Mouse (Mus musculus): ENCODE measurements around the gene Zfp820. TPM values are rescaled to one million over a fixed set of nuclear protein-coding genes. Genes with fewer than 3 reads are reported as not detected.

The Zfp820 gene
- 0.70 TPM for polyA plus RNA-seq (2015; fragmentation: Illumina TruSeq; extraction: RNeasy Lipid Tissue Mini Kit (QIAGEN cat#74804); ENCODE audit: insufficient read depth, low read depth, low replicate concordance)

DNA sequence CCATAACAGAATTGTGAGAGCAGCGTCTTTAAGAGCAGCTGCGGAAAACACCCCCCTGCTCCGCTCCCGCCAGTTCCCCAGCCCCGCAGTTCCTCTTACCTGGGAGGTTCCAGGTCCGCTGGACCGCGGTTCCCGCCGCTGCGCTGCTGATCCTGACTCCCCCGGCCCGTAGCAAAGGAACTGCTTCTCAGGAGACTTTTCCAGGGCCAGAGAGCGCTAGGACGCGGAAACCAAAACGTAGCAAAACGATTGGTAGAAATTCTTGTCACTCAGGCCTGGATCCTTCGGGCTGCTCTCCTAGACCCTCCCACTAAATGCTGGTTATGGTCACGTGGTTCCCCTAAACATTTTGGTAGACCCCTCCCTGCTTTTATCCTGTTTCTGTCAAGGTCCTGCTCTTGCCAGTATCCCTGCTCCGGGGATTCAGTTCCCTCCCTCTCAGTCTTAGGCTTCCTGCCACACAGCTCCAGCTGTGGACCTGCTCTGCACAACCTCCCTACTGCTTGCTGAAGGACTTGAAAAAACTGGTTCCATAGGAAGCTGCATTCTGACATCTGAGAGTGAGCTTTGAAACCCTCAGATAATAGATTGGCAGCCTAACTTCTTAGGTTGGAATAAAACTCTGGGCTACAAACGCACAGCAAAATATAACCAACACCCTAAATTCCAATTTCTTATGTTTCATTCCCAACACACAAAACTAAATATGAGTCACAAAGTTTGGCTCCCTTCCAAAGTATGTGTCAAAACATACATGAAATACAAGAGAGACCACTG lies at the start of gene Zfp820:
Gene Zfp820, minus strand, starts transcription at position 228 of the 777 bp plus-strand sequence.

Other genes starting within 250 kb of the Zfp820 start
- gene Zfp983, start 195.1 kb downstream of the Zfp820 start, polyA plus RNA-seq (2015; fragmentation: Illumina TruSeq; extraction: RNeasy Lipid Tissue Mini Kit (QIAGEN cat#74804); ENCODE audit: insufficient read depth, low read depth, low replicate concordance) = 2.3 TPM
- gene Gm10226, start 153.9 kb downstream of the Zfp820 start, polyA plus RNA-seq (2015; fragmentation: Illumina TruSeq; extraction: RNeasy Lipid Tissue Mini Kit (QIAGEN cat#74804); ENCODE audit: insufficient read depth, low read depth, low replicate concordance) = not detected
- gene Zfp760, start 138.0 kb downstream of the Zfp820 start, polyA plus RNA-seq (2015; fragmentation: Illumina TruSeq; extraction: RNeasy Lipid Tissue Mini Kit (QIAGEN cat#74804); ENCODE audit: insufficient read depth, low read depth, low replicate concordance) = 1.9 TPM
- gene Zfp229, start 115.0 kb downstream of the Zfp820 start, polyA plus RNA-seq (2015; fragmentation: Illumina TruSeq; extraction: RNeasy Lipid Tissue Mini Kit (QIAGEN cat#74804); ENCODE audit: insufficient read depth, low read depth, low replicate concordance) = 0.90 TPM
- 1.3 TPM for gene Zfp995, start 64.2 kb upstream of the Zfp820 start, polyA plus RNA-seq (2015; fragmentation: Illumina TruSeq; extraction: RNeasy Lipid Tissue Mini Kit (QIAGEN cat#74804); ENCODE audit: insufficient read depth, low read depth, low replicate concordance)
- gene Zfp942, start 116.7 kb upstream of the Zfp820 start, polyA plus RNA-seq (2015; fragmentation: Illumina TruSeq; extraction: RNeasy Lipid Tissue Mini Kit (QIAGEN cat#74804); ENCODE audit: insufficient read depth, low read depth, low replicate concordance) = 1.8 TPM
- 3.8 TPM for gene Zfp943, start 116.8 kb upstream of the Zfp820 start, polyA plus RNA-seq (2015; fragmentation: Illumina TruSeq; extraction: RNeasy Lipid Tissue Mini Kit (QIAGEN cat#74804); ENCODE audit: insufficient read depth, low read depth, low replicate concordance)

All from pancreas, adult 10 weeks (tissue).